8 mouse cellular contexts compared by ENCODE assay signal in the genomic region with DNA sequence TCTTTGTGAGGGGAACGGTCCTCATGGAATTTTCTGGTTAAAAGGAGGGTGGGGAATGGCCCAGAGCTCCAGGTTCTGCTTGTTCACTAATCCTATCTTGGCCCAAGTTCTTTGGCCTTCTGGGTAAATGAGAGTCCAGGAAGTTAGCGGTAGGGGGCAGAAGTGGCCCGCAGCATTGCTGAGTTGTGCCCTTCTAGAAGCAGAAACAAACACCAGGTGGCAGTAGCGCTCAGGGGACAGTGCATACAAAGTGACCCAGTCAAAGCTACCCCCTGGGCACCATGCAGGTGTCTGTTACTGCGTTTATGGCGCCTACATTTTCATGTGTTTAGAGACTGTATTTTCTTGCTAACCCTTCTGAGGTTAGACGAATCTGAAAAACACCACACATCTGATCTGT. TPM values are rescaled to one million over a fixed set of nuclear protein-coding genes. Genes with fewer than 3 reads are reported as not detected.
DNase-seq lines count a peak whose midpoint lies in the region; ATAC-seq lines count a peak whose summit lies in the region.

No protein-coding gene starts in this region.

- no peak overlapping the region for H3K4me2 ChIP-seq in midbrain, embryonic 11.5 days

- H3K36me3 ChIP-seq in midbrain, embryonic 11.5 days (ENCODE audit: control insufficient read depth, insufficient read depth, low read length): no peaks in the 10 kb centered on the region

- no peak overlapping the region for H3K9ac ChIP-seq in midbrain, embryonic 11.5 days (ENCODE audit: low read length)

- H3K4me3 ChIP-seq in midbrain, embryonic 11.5 days (ENCODE audit: low read depth, low read length): no peak overlapping the region

- H3K27ac ChIP-seq in midbrain, embryonic 11.5 days (ENCODE audit: low read depth, low read length): no peak overlapping the region

- peaks cover 12% of the 10 kb centered on the region for H3K4me1 ChIP-seq in midbrain, embryonic 11.5 days (ENCODE audit: control insufficient read depth, insufficient read depth, low read length)

- H3K9me3 ChIP-seq in midbrain, embryonic 11.5 days (ENCODE audit: control insufficient read depth, low read length): no peaks in the 10 kb centered on the region

- peak; percentile 43 for ATAC-seq in common myeloid progenitor, adult 5-6 weeks (replicated peaks; ENCODE audit: low read depth, poor library complexity, severe bottlenecking)
- peak; percentile 74 for ATAC-seq in inflammation-experienced regulatory T-cells, adult 6 months
- ATAC-seq in midbrain, embryonic 11.5 days (ENCODE audit: low FRiP score): peak; percentile 73

- 9% methylated on average over 7 of the region's 7 CpGs for WGBS in midbrain, embryonic 11.5 days

- H3K27me3 ChIP-seq in midbrain, embryonic 11.5 days (ENCODE audit: control insufficient read depth, insufficient read depth, low read length): peaks cover 7% of the 10 kb centered on the region; the same call in 1 of the 2 replicates

- intact Hi-C loops in left cerebral cortex, postnatal 10 days (cut with DNase I): loop anchor here (2.0 to 5.0 kb wide), 3 partner anchors 34 to 869 kb away; partner anchors contain the start of gene Dusp23

- DNase-seq in ZHBTc4 (ENCODE audit: low read depth, low spot score): peak; percentile 88
- peak; percentile 88 for DNase-seq in gastrocnemius, postnatal 10 days
- peak; percentile 74 to 92 for DNase-seq in left cerebral cortex, postnatal 10 days (ENCODE audit: extremely low spot score in 1 of 2, low spot score in 2 of 2)
- DNase-seq in midbrain, embryonic 11.5 days (ENCODE audit: low spot score, missing footprints): peak; percentile 96
- DNase-seq in right cerebral cortex, postnatal 4 days: peak; percentile 88
- peak; percentile 80 to 92 for DNase-seq in urinary bladder, postnatal 4 days (ENCODE audit: low spot score in 2 of 2)

RNA-seq across cellular contexts. Expression of gene Cfap45, which starts 8.1 kb away (rescaled TPM):
- total RNA-seq in common myeloid progenitor, adult 5-6 weeks (2017): 0.32 and 2.0 TPM in 2 replicates
- 1 to 10 TPM in 1 of 2 experiments, under 1 TPM in 1; 0.75 to 1.1 TPM for total RNA-seq in gastrocnemius, postnatal 10 days (2021)
- 1 to 10 TPM in 2 of 3 experiments, under 1 TPM in 1; 0.43 to 1.5 (median 1.2) TPM for polyA plus RNA-seq in inflammation-experienced regulatory T-cells, adult 6 months (2017; shearing (Covaris generic))
- total RNA-seq in left cerebral cortex, postnatal 10 days (2021): 1 to 10 TPM; 3.1 to 4.3 TPM
- polyA plus RNA-seq in midbrain, embryonic 11.5 days (2014; fragmentation: Nextera tagmentation; extraction: Ambion mirVana): 1.0 and 1.1 TPM in 2 replicates

RNA-seq across cellular contexts. Expression of gene Vsig8, which starts 27.0 kb away (rescaled TPM):
- total RNA-seq in common myeloid progenitor, adult 5-6 weeks (2017): not detected in 2 replicates
- total RNA-seq in gastrocnemius, postnatal 10 days (2021): not detected
- not detected for polyA plus RNA-seq in inflammation-experienced regulatory T-cells, adult 6 months (2017; shearing (Covaris generic))
- total RNA-seq in left cerebral cortex, postnatal 10 days (2021): 1 to 10 TPM in 1 of 2 experiments, under 1 TPM in 1; 0.53 to 1.4 TPM
- 0.08 and 0.11 TPM in 2 replicates for polyA plus RNA-seq in midbrain, embryonic 11.5 days (2014; fragmentation: Nextera tagmentation; extraction: Ambion mirVana)

RNA-seq across cellular contexts. Expression of gene Tagln2, which starts 28.9 kb away (rescaled TPM):
- 212 and 241 TPM in 2 replicates for total RNA-seq in common myeloid progenitor, adult 5-6 weeks (2017)
- 10 to 100 TPM; 75.0 to 98.1 TPM for total RNA-seq in gastrocnemius, postnatal 10 days (2021)
- 100 to 1,000 TPM; 260 to 650 (median 280) TPM for polyA plus RNA-seq in inflammation-experienced regulatory T-cells, adult 6 months (2017; shearing (Covaris generic))
- total RNA-seq in left cerebral cortex, postnatal 10 days (2021): 10 to 100 TPM; 17.0 to 18.6 TPM
- polyA plus RNA-seq in midbrain, embryonic 11.5 days (2014; fragmentation: Nextera tagmentation; extraction: Ambion mirVana): 36.3 and 39.1 TPM in 2 replicates

RNA-seq across cellular contexts. Expression of gene Igsf9, which starts 47.1 kb away (rescaled TPM):
- total RNA-seq in common myeloid progenitor, adult 5-6 weeks (2017): 0.14 and 2.2 TPM in 2 replicates
- under 1 TPM; 0.56 to 0.86 TPM for total RNA-seq in gastrocnemius, postnatal 10 days (2021)
- polyA plus RNA-seq in inflammation-experienced regulatory T-cells, adult 6 months (2017; shearing (Covaris generic)): 1 to 10 TPM in 1 of 3 experiments, under 1 TPM in 1, not detected in 1; 0.50 to 1.4 TPM
- 10 to 100 TPM; 19.2 to 27.4 TPM for total RNA-seq in left cerebral cortex, postnatal 10 days (2021)
- 48.8 and 49.7 TPM in 2 replicates for polyA plus RNA-seq in midbrain, embryonic 11.5 days (2014; fragmentation: Nextera tagmentation; extraction: Ambion mirVana)

RNA-seq across cellular contexts. Expression of gene Slamf9, which starts 53.5 kb away (rescaled TPM):
- total RNA-seq in common myeloid progenitor, adult 5-6 weeks (2017): not detected in 2 replicates
- total RNA-seq in gastrocnemius, postnatal 10 days (2021): under 1 TPM; 0.42 to 0.72 TPM
- under 1 TPM in 2 of 3 experiments, not detected in 1; 0.36 to 0.61 TPM for polyA plus RNA-seq in inflammation-experienced regulatory T-cells, adult 6 months (2017; shearing (Covaris generic))
- under 1 TPM; 0.43 to 0.81 TPM for total RNA-seq in left cerebral cortex, postnatal 10 days (2021)
- polyA plus RNA-seq in midbrain, embryonic 11.5 days (2014; fragmentation: Nextera tagmentation; extraction: Ambion mirVana): 0.12 and 0.23 TPM in 2 replicates
